Mouse (Mus musculus): ENCODE measurements around the gene 3100002H09Rik.

The 3100002H09Rik gene

GRCm38 (mm10) chr4:124610703-124611102 lies at the start of gene 3100002H09Rik:
Gene 3100002H09Rik (minus strand): TSS chr4:124610803.
- DNase-seq, result no peak

- no peak for DNase-seq
Observed at GRCm38 (mm10) chr4:124659251-124660217, 48.9 kb upstream of the 3100002H09Rik start.

DNA sequence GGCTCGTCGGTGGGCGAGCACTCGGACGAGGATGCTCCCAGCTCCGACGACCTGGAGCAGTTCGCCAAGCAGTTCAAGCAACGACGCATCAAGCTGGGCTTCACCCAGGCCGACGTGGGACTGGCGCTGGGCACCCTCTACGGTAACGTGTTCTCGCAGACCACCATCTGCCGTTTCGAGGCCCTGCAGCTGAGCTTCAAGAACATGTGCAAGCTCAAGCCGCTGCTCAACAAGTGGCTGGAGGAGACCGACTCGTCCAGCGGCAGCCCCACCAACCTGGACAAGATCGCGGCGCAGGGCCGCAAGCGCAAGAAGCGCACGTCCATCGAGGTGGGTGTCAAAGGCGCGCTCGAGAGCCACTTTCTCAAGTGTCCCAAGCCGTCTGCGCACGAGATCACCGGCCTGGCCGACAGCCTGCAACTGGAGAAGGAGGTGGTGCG lies 47.8 kb upstream of the 3100002H09Rik start:
- no peak for DNase-seq

- DNase-seq, result peak in 1 of 2 experiments; percentile 35
Observed at GRCm38 (mm10) chr4:124657781-124658180, 47.2 kb upstream of the 3100002H09Rik start.

GRCm38 (mm10) chr4:124656854-124657650 lies 46.4 kb upstream of the 3100002H09Rik start:
- DNase-seq, result peak; percentile 78 to 85

- DNase-seq, result no peak
Observed at GRCm38 (mm10) chr4:124656518-124656853, 45.9 kb upstream of the 3100002H09Rik start, which contains the start of gene Pou3f1. Gene Pou3f1 (plus strand): TSS chr4:124656807.

DNA sequence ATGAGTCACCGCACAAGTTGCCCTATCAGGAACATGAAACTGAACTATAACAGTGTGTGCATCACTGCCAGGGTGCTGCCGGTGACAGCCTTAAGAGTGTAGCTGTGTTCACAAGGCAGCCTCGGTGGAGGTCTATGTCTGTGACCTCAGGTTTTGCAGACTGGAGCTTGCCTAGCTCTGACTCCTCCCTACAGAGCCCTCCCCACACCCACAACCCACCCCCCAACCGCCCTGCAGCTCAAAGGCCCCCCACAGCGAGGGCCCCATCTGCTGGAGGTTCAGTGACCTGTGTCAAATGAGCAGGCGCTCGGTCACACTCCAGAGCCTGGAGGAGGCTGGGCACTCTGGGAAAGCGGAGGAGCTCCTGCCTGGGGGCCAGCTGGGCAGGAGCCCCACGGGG lies 42.3 kb upstream of the 3100002H09Rik start:
- DNase-seq, result no peak

GRCm38 (mm10) chr4:124647909-124648308 lies 37.3 kb upstream of the 3100002H09Rik start:
- DNase-seq, result no peak

- no peak for DNase-seq
Observed at GRCm38 (mm10) chr4:124646591-124646990, 36.0 kb upstream of the 3100002H09Rik start.

- DNase-seq, result no peak
Observed at GRCm38 (mm10) chr4:124644974-124645433, 34.4 kb upstream of the 3100002H09Rik start.

- DNase-seq, result no peak
Observed at GRCm38 (mm10) chr4:124643859-124644258, 33.3 kb upstream of the 3100002H09Rik start.

DNA sequence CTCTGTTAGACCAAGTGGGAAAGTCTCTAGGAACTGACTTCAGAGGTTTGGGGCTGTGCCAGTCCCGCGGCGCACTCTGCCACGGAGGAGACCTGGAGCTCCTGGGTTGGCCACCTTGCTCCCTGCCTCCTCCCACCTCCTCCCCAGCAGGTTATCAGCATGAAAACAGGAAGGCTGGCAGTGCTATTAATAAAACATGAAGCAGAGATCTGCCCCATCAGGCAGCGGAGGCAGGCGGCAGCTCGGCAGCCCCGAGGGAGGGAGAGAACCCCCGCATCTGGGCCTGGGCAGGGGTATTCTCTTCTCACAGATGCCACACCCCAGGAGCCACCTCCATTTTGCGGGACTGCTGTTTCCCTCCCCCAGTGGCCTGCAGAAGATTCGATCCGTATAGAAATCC lies 29.1 kb upstream of the 3100002H09Rik start:
- DNase-seq, result no peak

DNA sequence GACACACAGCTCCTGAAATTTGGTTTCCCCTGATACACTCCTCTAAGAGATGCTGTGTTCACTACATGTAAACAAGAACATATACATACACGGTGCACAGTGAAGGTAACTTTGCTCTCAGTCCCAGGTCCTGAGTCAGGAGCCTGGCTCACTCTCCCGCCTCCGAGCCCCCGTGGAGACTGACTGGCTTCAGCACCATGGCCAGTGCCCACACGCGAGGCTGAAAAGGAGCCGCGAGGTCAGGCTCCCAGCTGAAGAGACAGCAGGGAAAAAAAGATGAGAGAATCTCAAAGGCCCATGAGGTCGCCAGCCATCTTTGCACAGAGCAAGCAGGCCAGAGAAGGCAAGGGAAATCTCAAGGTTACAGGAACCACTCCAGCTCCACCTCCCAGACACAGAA lies 22.7 kb upstream of the 3100002H09Rik start:
- no peak for DNase-seq

DNA sequence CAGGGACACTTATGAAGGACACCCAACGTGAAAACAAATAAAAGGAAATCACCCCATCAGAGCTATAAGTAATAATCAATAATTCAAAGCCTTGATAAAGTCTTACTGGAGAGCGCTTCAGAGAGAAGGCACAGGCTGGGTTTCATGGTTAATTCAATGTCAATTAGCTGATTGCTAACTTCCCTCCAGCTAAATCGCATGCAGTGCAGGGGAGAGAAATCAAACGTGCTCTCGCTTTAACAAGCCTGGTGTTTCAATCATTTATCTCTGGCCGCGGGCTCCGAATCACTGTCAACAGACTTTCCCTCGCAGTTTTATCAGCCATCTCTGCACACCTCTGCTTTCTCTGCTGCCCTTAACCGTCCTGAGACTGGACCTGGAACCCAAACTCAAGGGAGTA lies 22.3 kb upstream of the 3100002H09Rik start:
- DNase-seq, result no peak

GRCm38 (mm10) chr4:124631456-124631855 lies 20.9 kb upstream of the 3100002H09Rik start:
- no peak for DNase-seq

DNA sequence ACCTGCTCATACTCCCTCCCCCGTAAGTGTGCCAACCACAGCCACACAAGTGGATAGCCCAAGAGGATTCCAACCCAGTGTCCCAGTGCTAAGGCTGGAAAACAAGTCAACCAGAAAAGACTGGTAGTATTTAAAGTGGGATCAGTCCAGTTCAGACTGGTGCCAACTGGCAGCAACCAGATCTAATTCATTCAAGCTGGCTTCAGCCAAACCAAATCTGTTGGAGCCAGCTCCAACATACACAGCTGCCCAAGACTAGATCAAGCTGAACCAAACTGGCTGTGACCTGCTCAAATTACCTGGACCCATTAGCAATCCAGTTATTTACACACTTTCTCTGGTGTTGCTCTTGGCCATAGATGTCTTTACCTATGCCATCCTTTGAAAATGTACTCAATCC lies 16.2 kb upstream of the 3100002H09Rik start:
- DNase-seq, result no peak

GRCm38 (mm10) chr4:124624111-124624581 lies 13.5 kb upstream of the 3100002H09Rik start:
- no peak for DNase-seq

DNA sequence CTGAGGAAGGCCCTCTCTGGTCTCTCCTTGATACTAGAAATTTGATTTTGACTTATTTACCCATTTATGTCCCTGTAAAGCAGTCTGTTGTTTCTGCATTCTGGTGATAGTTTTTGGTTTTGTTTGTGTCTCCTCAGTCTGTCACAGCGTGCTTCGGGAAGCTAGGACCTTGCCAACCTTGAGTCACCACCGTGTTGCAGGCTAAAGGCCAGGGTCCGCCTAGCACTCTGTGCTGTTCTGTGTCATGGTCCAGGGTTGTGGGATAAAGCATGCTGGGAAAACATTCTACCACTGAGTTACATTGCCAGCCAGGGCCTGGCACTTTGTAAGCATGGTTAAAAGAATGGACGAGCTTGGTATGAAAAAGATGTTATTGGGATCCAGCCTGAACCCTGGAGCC lies 12.0 kb upstream of the 3100002H09Rik start:
- DNase-seq, result no peak

DNA sequence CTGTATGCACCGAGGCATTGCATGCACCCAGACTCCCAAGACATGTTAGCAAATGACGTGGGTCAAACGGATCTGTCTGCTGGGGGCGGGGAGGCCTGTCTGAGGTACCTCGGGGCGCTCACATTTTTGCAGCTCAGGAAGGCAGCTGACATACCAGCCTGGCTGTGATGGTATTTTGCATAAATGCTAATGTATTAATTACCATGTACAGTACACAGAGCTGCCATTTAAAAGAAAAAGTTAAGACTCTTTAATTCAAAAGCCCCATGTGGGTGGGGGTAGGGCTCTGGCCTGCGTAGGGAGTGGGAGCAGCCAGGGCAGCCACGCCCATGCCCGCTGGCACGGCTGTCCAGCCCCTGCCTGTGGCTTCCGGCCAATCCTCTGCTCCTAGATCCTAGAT lies 10.8 kb upstream of the 3100002H09Rik start:
- DNase-seq, result no peak

DNA sequence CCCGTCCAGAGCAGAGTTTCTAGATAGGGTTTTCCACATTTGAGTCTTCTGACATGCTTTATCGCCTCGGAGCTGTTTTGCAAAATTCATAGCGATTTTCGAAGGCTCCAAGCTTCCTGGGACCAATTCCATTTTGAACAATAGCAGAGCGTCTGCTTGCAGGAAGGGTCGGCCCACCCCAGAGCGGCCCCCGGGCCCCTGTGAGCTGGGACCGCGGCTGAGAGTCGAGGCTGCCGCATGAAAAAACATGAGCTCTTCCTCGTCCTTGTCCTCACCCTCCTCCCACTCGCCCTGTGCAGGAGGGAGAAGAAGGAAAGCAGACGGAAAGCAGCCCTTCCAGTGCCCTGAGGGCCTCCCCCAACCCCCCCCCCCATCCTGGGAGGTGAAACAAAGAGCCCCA lies 8.0 kb upstream of the 3100002H09Rik start:
- DNase-seq, result no peak

DNA sequence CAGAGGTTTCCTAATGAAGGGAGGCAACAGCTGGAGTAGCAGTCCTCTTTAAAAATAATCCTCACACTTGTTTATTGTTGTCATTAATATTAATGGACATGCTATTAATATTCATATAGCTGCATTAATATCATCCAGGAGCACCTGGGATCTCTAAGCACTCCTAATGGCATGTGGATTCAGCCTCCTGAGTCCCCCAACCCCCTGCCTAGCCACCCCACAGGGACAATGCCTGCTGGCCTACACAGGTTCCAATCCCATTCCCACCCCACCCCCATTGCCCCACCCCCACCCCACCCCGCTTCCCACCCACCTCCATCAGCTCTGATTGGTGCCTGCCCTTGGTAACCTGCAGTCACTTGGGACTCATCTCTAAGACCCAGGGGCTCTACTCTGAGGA lies 6.0 kb upstream of the 3100002H09Rik start:
- DNase-seq, result no peak

GRCm38 (mm10) chr4:124615986-124616385 lies 5.4 kb upstream of the 3100002H09Rik start:
- no peak for DNase-seq

DNA sequence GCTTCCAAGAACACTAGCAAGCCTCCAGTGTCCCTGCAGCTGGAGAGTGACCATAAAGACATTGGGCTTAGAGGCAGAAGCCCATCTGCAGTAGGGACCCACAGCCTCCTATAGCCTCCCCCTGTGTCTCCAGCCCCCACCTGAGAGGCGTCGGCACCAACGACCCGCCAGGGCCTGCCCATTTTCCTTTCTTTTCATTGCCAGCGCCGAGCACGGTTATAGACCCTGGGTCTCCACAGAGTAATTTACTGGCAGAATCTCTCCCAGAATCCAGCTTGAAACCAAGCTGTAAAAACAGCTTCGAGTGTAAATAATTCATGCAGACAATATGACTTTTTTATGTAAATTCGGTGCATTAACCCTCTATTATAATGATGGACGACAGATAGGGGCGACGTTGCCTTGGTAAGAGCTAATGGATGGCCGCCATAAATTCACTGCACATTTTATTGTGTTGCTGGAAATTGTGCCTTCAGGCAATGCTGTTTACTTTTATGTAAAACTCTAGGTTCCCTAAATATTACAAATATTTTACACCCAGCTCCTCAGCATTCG lies 4.9 kb upstream of the 3100002H09Rik start:
- no peak for DNase-seq

All from thymus, postnatal 36 days (tissue).